Mouse (Mus musculus) E14TG2a.4 (cell line): ENCODE data around the gene Gm498.

Experiments used
- CTCF ChIP-seq: conservative IDR thresholded peaks from 2 replicates; pipeline ENCODE4 v1.5.1; 2014; ENCODE audit warnings: low read length
- POU5F1 ChIP-seq: IDR thresholded peaks from 2 replicates; pipeline ENCODE4 v1.6.1; 2014; ENCODE audit warnings: low read length, borderline replicate concordance

GRCm38 (mm10) chr7:143840121-143840520 is 26.5 kb upstream of the Gm498 start:
- no peak for TF ChIP-seq CTCF
- no peak for TF ChIP-seq POU5F1
